Mouse (Mus musculus) gastrocnemius, postnatal 10 days (tissue): ENCODE measurements at regions not wholly inside any gene's neighbourhood (a gene's known extent, or its start where the extent isn't known, plus 50 kb on each side); places are given as distances from the start of the nearest gene placed in this dataset.

Experiments
- DNase-seq: peaks from one replicate; pipeline ENCODE4 v3.0.0; 2021; ENCODE audit warnings: mixed read lengths

DNA sequence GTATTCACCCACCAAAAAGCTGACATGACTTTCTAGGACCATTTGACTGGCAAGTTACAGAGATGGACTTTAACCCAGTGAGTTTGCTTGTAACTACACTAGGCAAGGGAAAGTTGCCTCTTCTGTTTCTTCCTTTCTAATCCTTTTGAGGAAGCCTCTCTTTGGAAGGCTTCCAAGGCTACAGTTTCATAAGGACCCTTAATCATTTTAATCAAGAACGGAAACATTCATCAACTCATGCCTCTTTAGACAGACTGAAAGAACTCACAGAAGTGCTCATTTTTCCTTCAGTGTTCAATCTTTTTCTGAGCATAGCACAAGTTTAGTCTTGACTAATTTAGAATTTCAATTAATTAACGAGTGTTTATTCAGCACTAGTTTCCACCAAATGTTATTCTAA is 84.2 kb downstream of the Ddx1 start:
- no peak for DNase-seq

GRCm38 (mm10) chr12:13161051-13161450 is 88.0 kb downstream of the Ddx1 start:
- no peak for DNase-seq

- DNase-seq: no peak
Observed at GRCm38 (mm10) chr12:13159346-13160055, 89.5 kb downstream of the Ddx1 start.

- DNase-seq: no peak
Observed at GRCm38 (mm10) chr12:13157666-13158381, 91.2 kb downstream of the Ddx1 start.

GRCm38 (mm10) chr12:13157089-13157488 is 91.9 kb downstream of the Ddx1 start:
- no peak for DNase-seq

GRCm38 (mm10) chr12:13150751-13151150 is 98.3 kb downstream of the Ddx1 start:
- DNase-seq: no peak

GRCm38 (mm10) chr12:13147251-13147650 is 101.8 kb downstream of the Ddx1 start:
- DNase-seq: no peak

- no peak for DNase-seq
Observed at GRCm38 (mm10) chr12:13145186-13146115, 103.6 kb downstream of the Ddx1 start.

DNA sequence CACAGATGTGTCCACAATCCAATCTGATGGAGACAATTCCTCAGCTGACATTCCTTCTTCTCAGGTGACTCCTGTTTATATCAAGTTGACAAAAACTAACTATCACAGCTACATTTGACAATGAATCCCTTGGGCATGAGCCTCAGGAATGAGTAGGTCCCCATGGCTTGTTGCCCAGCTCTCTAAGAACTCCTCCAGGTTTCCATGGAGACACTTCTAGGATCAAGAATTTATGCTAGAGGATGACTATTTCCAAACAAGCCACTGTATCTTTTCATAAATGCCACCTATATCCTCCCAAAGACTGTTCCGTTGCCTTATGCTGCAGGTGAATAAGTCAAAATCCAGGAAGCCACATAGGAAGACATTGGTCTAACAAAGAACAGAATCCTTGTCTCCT is 104.3 kb downstream of the Ddx1 start:
- no peak for DNase-seq

- DNase-seq: no peak
Observed at GRCm38 (mm10) chr12:13140636-13141035, 108.4 kb downstream of the Ddx1 start.

GRCm38 (mm10) chr12:13139189-13139588 is 109.8 kb downstream of the Ddx1 start:
- DNase-seq: no peak

DNA sequence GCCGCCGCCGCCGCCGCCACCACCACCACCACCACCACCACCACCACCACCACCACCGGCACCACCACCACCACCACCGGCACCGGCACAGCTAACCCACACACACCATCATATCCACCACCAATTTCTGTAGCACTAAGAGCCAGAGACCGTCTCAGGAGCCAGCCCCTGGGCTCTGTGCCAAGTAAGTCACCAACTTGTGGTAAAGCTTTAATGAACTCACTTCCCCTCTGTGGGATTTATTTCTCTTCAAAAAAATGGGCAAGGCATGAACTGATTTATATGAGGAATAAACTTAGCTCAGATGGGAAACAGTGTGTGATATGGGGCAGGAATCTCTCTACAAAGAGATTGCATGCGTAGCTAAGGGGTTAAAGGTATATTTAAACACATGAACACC is 114.8 kb downstream of the Ddx1 start:
- no peak for DNase-seq

GRCm38 (mm10) chr12:13129677-13130082 is 119.3 kb downstream of the Ddx1 start:
- DNase-seq: peak; percentile 71

DNA sequence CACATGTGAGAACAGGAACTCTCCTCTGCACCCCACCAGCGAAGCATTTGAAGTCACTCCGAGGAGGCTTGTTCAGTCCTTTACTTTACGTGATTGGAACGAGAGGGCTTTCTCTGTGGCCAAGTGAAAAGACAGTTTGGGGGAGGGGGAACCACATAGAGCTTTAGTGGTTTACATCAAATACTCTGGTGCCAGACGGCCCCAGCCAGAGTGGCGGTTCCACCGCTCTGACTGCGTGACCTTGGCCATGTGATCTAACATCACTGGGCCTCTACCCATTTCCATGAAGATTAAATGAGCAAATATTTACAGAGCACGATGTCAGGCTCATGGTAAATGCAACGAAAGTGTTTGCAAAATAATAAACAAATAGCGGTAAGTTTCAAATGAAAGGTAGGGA is 121.6 kb downstream of the Ddx1 start:
- DNase-seq: no peak

- DNase-seq: no peak
Observed at GRCm38 (mm10) chr12:13125054-13125453, 124.0 kb downstream of the Ddx1 start.

- no peak for DNase-seq
Observed at GRCm38 (mm10) chr12:13122282-13122681, 126.7 kb downstream of the Ddx1 start.

DNA sequence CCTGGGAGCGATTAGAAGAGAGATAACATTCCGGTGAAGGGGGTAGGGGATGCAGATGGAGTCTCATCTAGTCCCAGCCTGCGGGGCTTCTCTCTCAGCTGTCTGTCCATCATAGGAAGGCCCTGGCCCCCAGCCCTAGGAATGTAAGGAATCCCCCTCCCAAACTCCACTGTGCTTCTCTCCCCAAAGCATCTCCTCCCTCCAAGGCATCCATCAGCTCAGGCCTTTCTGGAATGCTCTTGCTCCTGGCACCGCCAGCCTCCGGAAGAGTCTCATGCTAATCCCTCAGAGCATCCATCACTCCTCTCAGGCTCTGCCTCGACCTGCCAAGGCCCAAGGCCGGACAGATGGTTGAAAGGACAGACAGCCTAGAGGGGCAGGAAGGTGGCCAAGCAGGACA is 128.4 kb downstream of the Ddx1 start:
- no peak for DNase-seq

DNA sequence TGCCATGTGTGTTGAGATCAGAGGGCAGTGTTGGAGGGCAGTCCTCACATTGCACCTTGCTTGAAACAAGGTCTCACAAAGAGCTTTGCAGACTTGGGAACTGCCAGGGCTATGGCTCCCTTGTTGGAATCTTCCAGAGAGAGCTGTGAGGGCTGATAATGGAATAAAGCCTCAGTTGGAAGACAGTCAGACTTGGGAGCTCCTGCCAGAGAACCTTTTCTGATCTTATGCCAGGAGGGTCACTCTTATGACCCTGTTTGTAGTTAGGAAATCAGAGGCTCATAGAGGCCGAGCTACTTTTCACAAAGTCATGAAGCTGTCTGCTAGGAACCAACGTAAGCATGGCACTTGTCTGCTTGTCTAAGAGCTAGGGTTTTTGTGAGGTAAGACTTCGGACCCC is 129.4 kb downstream of the Ddx1 start:
- no peak for DNase-seq

DNA sequence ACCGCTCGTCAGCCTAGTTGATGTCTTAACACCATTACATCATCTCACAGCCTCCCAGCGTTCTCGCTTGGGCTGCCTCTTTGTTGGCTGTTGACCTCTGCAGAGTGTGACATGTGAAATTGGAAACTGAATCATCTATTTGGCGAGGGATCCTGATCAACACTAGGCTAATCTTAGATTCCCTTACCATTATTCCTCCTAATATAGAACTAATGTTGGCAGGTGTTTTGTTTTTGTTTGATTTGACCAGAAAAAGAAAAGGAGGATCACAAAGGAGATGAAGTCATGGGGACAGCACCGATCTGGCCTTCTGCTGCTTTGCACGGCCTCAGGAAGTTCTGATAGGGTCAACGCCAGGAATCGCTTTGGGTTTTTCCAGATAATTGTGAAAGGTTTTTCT is 131.0 kb downstream of the Ddx1 start:
- DNase-seq: no peak

DNA sequence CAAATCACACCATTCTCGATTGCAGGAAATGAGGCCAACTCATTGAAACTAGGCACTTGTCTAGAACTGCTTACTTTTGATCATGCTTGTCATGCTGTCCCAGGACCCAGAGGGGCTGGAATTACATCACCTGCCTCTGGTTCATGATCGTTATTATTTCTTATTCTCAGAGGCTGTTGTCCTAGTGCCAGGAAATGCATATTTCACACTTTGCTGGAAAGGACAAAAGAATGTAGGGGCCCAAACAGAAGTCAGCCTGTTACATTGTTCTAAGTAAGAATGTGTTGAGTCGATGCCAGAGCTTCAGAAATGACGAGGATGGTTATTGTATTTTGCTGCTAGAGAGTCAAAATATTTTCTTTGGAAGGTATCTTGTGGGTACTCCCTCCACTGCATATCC is 134.7 kb downstream of the Ddx1 start:
- DNase-seq: no peak

- no peak for DNase-seq
Observed at GRCm38 (mm10) chr12:13106931-13107330, 142.1 kb downstream of the Ddx1 start.

GRCm38 (mm10) chr12:13100505-13101354 is 148.3 kb downstream of the Ddx1 start:
- DNase-seq: no peak
